ENCODE assay signal across 21 mouse cellular contexts in the genomic region with DNA sequence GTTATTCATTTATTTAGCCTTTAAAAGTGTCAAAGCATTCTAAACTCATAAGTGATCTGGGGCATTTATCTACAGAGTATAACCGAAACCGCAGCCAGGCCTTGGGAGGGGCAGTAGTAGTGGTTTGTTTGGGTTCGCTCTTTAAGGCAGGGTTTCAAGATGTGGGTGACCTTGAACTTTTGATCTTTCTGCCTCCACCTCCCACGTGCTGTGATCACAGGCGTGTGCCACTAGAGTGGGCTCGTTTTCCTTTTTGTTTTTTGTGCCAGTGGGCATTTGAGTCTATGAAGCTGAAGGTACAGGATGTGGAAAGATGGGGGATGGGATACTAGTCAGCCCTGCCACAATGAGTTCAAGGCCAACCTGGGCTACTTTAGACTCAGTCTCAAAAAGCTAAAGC. TPM values are rescaled to one million over a fixed set of nuclear protein-coding genes. Genes with fewer than 3 reads are reported as not detected.
DNase-seq lines count a peak whose midpoint lies in the region; ATAC-seq and TF ChIP-seq lines count a peak whose summit lies in the region.
"Had no signal": no experiment of that assay in that cellular context is flagged by ENCODE, and none has a peak within 500 bp of the region (broad histone marks: within the 10 kb centered on the region; RNA-seq: fewer than 3 reads in every experiment).

No protein-coding gene starts in this region.

- WGBS in intestine, embryonic 16.5 days = 63% methylated on average over 6 of the region's 6 CpGs
- 37% methylated on average over 6 of the region's 6 CpGs for WGBS in intestine, postnatal 0 days
- 33% methylated on average over 6 of the region's 6 CpGs for WGBS in small intestine, adult 2 months

- H3K36me3 ChIP-seq in intestine, embryonic 16.5 days (ENCODE audit: control insufficient read depth, insufficient read depth, low read length) = no peaks in the 10 kb centered on the region
- H3K36me3 ChIP-seq in intestine, postnatal 0 days (ENCODE audit: control insufficient read depth, insufficient read depth) = no peaks in the 10 kb centered on the region
- no peaks in the 10 kb centered on the region for H3K36me3 ChIP-seq in small intestine, adult 2 months (ENCODE audit: control insufficient read depth, insufficient read depth, low read length)
- H3K36me3 ChIP-seq: embryonic facial prominence, embryonic 13.5 days; forebrain, embryonic 12.5 days; heart, embryonic 13.5 days; hindbrain, embryonic 13.5 days; intestine, embryonic 15.5 days had no signal

- TF ChIP-seq CTCF in intestine, postnatal 0 days (IDR thresholded peaks at IDR 0.05; ENCODE audit: low read depth) = no peak
- no peak for TF ChIP-seq CTCF in small intestine, adult 2 months (IDR thresholded peaks at IDR 0.05; ENCODE audit: extremely low read depth, insufficient read length, insufficient replicate concordance, low read depth, low read length)

- ATAC-seq in intestine, embryonic 16.5 days = no peak
- ATAC-seq in intestine, postnatal 0 days = no peak
- ATAC-seq: hindbrain, postnatal 0 days; intestine, embryonic 15.5 days had no signal

- H3K9ac ChIP-seq in intestine, embryonic 16.5 days (ENCODE audit: low read depth, low read length) = no peak overlapping the region
- H3K9ac ChIP-seq in intestine, postnatal 0 days (ENCODE audit: low read depth, low read length) = no peak overlapping the region
- H3K9ac ChIP-seq: embryonic facial prominence, embryonic 13.5 days; forebrain, embryonic 12.5 days; heart, embryonic 13.5 days; hindbrain, embryonic 13.5 days; intestine, embryonic 15.5 days had no signal

- no peak overlapping the region for H3K4me2 ChIP-seq in intestine, embryonic 16.5 days (ENCODE audit: low read depth, low read length)
- no peak overlapping the region for H3K4me2 ChIP-seq in intestine, postnatal 0 days (replicated peaks; ENCODE audit: low read depth)
- H3K4me2 ChIP-seq: embryonic facial prominence, embryonic 13.5 days; forebrain, embryonic 12.5 days; heart, embryonic 13.5 days; hindbrain, embryonic 13.5 days; intestine, embryonic 15.5 days had no signal

- peak; percentile 52 for DNase-seq in ovary, adult 18-20 months (ENCODE audit: low spot score)
- no peak for DNase-seq in ovary, postnatal 14 days (ENCODE audit: low spot score)
- peak; percentile 27 for DNase-seq in T-cell, adult 2 months (ENCODE audit: low spot score)
- no peak for DNase-seq in layer of hippocampus, postnatal 25 days (ENCODE audit: extremely low spot score in 1 of 2, low spot score in 1 of 2)
- DNase-seq in adipocyte (ENCODE audit: low spot score) = no peak
- DNase-seq: adrenal gland, postnatal 14 days; cerebellum, adult 18-20 months; cerebellum, adult 9-11 months; cerebellum, postnatal 36 days; gastrocnemius, adult 2 months; gastrocnemius, postnatal 25 days; heart, postnatal 4 days had no signal

- H3K9me3 ChIP-seq in intestine, embryonic 16.5 days (ENCODE audit: control insufficient read depth, low read length) = no peaks in the 10 kb centered on the region
- H3K9me3 ChIP-seq in intestine, postnatal 0 days (ENCODE audit: control insufficient read depth) = no peaks in the 10 kb centered on the region
- H3K9me3 ChIP-seq: embryonic facial prominence, embryonic 13.5 days; forebrain, embryonic 12.5 days; heart, embryonic 13.5 days; hindbrain, embryonic 13.5 days; intestine, embryonic 15.5 days had no signal

- no peak for TF ChIP-seq POLR2A in small intestine, adult 2 months (IDR thresholded peaks at IDR 0.05; ENCODE audit: low read depth, low read length)

- H3K27me3 ChIP-seq in intestine, embryonic 16.5 days (replicated peaks; ENCODE audit: control insufficient read depth, insufficient read depth, low read length) = no peaks in the 10 kb centered on the region
- H3K27me3 ChIP-seq in intestine, postnatal 0 days (replicated peaks; ENCODE audit: control insufficient read depth, insufficient read depth, low read length) = no peaks in the 10 kb centered on the region
- H3K27me3 ChIP-seq in small intestine, adult 2 months (ENCODE audit: control insufficient read depth, insufficient read depth, low read length) = no peaks in the 10 kb centered on the region
- H3K27me3 ChIP-seq: embryonic facial prominence, embryonic 13.5 days; forebrain, embryonic 12.5 days; heart, embryonic 13.5 days; hindbrain, embryonic 13.5 days; intestine, embryonic 15.5 days had no signal

- H3K4me3 ChIP-seq in intestine, embryonic 16.5 days (ENCODE audit: low read length) = no peak overlapping the region
- no peak overlapping the region for H3K4me3 ChIP-seq in intestine, postnatal 0 days (ENCODE audit: low read depth, low read length)
- no peak overlapping the region for H3K4me3 ChIP-seq in small intestine, adult 2 months (ENCODE audit: low read depth, low read length)
- H3K4me3 ChIP-seq: embryonic facial prominence, embryonic 13.5 days; forebrain, embryonic 12.5 days; gastrocnemius, adult 2 months; heart, embryonic 13.5 days; hindbrain, embryonic 13.5 days; intestine, embryonic 15.5 days had no signal

- H3K4me1 ChIP-seq in intestine, embryonic 16.5 days (ENCODE audit: control insufficient read depth, insufficient read depth, low read length) = peaks cover 27% of the 10 kb centered on the region
- peaks cover 10% of the 10 kb centered on the region for H3K4me1 ChIP-seq in intestine, postnatal 0 days (replicated peaks; ENCODE audit: control insufficient read depth, insufficient read depth, low read length)
- H3K4me1 ChIP-seq in small intestine, adult 2 months (ENCODE audit: control insufficient read depth, insufficient read depth, insufficient read length, low read length) = peaks cover 40% of the 10 kb centered on the region; the same call in 1 of the 2 replicates

- peak overlapping the region; percentile 21; the same call in 1 of the 2 replicates for H3K27ac ChIP-seq in intestine, embryonic 16.5 days (ENCODE audit: low read length)
- no peak overlapping the region for H3K27ac ChIP-seq in intestine, postnatal 0 days (ENCODE audit: low read depth, low read length)
- H3K27ac ChIP-seq in small intestine, adult 2 months (ENCODE audit: insufficient read depth, low read depth, low read length) = peak overlapping the region; percentile 83
- H3K27ac ChIP-seq: embryonic facial prominence, embryonic 13.5 days; forebrain, embryonic 12.5 days; gastrocnemius, adult 2 months; heart, embryonic 13.5 days; hindbrain, embryonic 13.5 days; hindbrain, postnatal 0 days; intestine, embryonic 15.5 days had no signal

RNA-seq across cellular contexts. Expression of gene Carmil1, which starts 34.3 kb away (rescaled TPM):
- 33.1 and 41.5 TPM in 2 replicates for polyA plus RNA-seq in intestine, embryonic 16.5 days (2015; fragmentation: Nextera tagmentation; extraction: Ambion mirVana)
- polyA plus RNA-seq in intestine, postnatal 0 days (2015; fragmentation: Nextera tagmentation; extraction: Ambion mirVana) = 25.6 and 25.9 TPM in 2 replicates
- 3.6 and 9.8 TPM in 2 replicates for polyA plus RNA-seq in small intestine, adult 2 months (2012; rRNA removed)
- 10 to 100 TPM; 40.5 to 49.9 TPM for total RNA-seq in layer of hippocampus, postnatal 25 days (2021)

Comparison
In these comparisons a context has a peak if more than half of its experiments do, and no peak if none do; other contexts are left out.
1. DNase-seq: peak in ovary, adult 18-20 months (single experiment) and T-cell, adult 2 months (single experiment); none in ovary, postnatal 14 days (single experiment), layer of hippocampus, postnatal 25 days (0 of 2) and adipocyte (single experiment).